In genomic region chr13:48022958-48023615, GRCm38 (mm10) we compare ENCODE assay signal across 26 mouse cellular contexts.
A peak's percentile ranks its signal among the peaks of the same experiment; 100 is the strongest.
DNase-seq lines count a peak whose midpoint lies in the region; ATAC-seq and TF ChIP-seq lines count a peak whose summit lies in the region.
"Had no signal": no experiment of that assay in that cellular context is flagged by ENCODE, and none has a peak within 500 bp of the region (broad histone marks: within the 10 kb centered on the region; RNA-seq: fewer than 3 reads in every experiment).

No protein-coding gene starts in this region.

- no peak overlapping the region for H3K4me3 ChIP-seq in forebrain, embryonic 12.5 days (replicated peaks)
- no peak overlapping the region for H3K4me3 ChIP-seq in forebrain, embryonic 16.5 days (replicated peaks; ENCODE audit: low read length)
- no peak overlapping the region for H3K4me3 ChIP-seq in layer of hippocampus, adult 2 months
- H3K4me3 ChIP-seq in embryonic facial prominence, embryonic 10.5 days = no peak overlapping the region
- H3K4me3 ChIP-seq: erythroblast, embryonic 14.5 days; heart, embryonic 15.5 days; hindbrain, embryonic 13.5 days; stomach, embryonic 15.5 days had no signal

- H3K9me3 ChIP-seq in forebrain, embryonic 12.5 days = no peaks in the 10 kb centered on the region
- H3K9me3 ChIP-seq in forebrain, embryonic 16.5 days (ENCODE audit: control insufficient read depth, low read length) = no peaks in the 10 kb centered on the region
- no peaks in the 10 kb centered on the region for H3K9me3 ChIP-seq in embryonic facial prominence, embryonic 10.5 days
- H3K9me3 ChIP-seq: heart, embryonic 15.5 days; hindbrain, embryonic 13.5 days; stomach, embryonic 15.5 days had no signal

- H3K27me3 ChIP-seq in forebrain, embryonic 12.5 days = no peaks in the 10 kb centered on the region
- H3K27me3 ChIP-seq in forebrain, embryonic 16.5 days (replicated peaks; ENCODE audit: control insufficient read depth, insufficient read depth, low read length) = no peaks in the 10 kb centered on the region
- no peaks in the 10 kb centered on the region for H3K27me3 ChIP-seq in embryonic facial prominence, embryonic 10.5 days (replicated peaks; ENCODE audit: low read depth, poor library complexity, severe bottlenecking)
- H3K27me3 ChIP-seq: heart, embryonic 15.5 days; hindbrain, embryonic 13.5 days; stomach, embryonic 15.5 days had no signal

- WGBS in forebrain, embryonic 12.5 days = 37% methylated on average over 7 of the region's 7 CpGs
- WGBS in forebrain, embryonic 16.5 days = 18% methylated on average over 7 of the region's 7 CpGs
- 63% methylated on average over 7 of the region's 7 CpGs for WGBS in embryonic facial prominence, embryonic 10.5 days

- ATAC-seq in forebrain, embryonic 12.5 days (ENCODE audit: low FRiP score) = no peak
- no peak for ATAC-seq in forebrain, embryonic 16.5 days
- ATAC-seq: intestine, embryonic 16.5 days; midbrain, embryonic 16.5 days had no signal

- no peak overlapping the region for H3K4me2 ChIP-seq in forebrain, embryonic 12.5 days
- no peak overlapping the region for H3K4me2 ChIP-seq in forebrain, embryonic 16.5 days (ENCODE audit: low read length)
- H3K4me2 ChIP-seq: heart, embryonic 15.5 days; hindbrain, embryonic 13.5 days; stomach, embryonic 15.5 days had no signal

- H3K36me3 ChIP-seq in forebrain, embryonic 12.5 days (replicated peaks) = no peaks in the 10 kb centered on the region
- H3K36me3 ChIP-seq in forebrain, embryonic 16.5 days (ENCODE audit: control insufficient read depth, insufficient read depth) = no peaks in the 10 kb centered on the region
- H3K36me3 ChIP-seq in embryonic facial prominence, embryonic 10.5 days (replicated peaks) = no peaks in the 10 kb centered on the region
- H3K36me3 ChIP-seq: heart, embryonic 15.5 days; hindbrain, embryonic 13.5 days; stomach, embryonic 15.5 days had no signal

- H3K9ac ChIP-seq in forebrain, embryonic 12.5 days = no peak overlapping the region
- no peak overlapping the region for H3K9ac ChIP-seq in forebrain, embryonic 16.5 days (replicated peaks; ENCODE audit: low read depth, low read length)
- H3K9ac ChIP-seq: heart, embryonic 15.5 days; hindbrain, embryonic 13.5 days; liver, embryonic 14.5 days; stomach, embryonic 15.5 days had no signal

- DNase-seq in layer of hippocampus, adult 9-11 months = peak; percentile 19
- DNase-seq in layer of hippocampus, adult 2 months (ENCODE audit: low spot score in 2 of 2) = no peak
- DNase-seq in right cerebral cortex, adult 2 months (ENCODE audit: low spot score in 2 of 2) = peak; percentile 17 to 25
- no peak for DNase-seq in right cerebral cortex, postnatal 14 days
- DNase-seq in retina, embryonic 14.5 days (ENCODE audit: low spot score) = no peak
- DNase-seq in embryonic facial prominence, embryonic 10.5 days (ENCODE audit: low spot score) = no peak
- DNase-seq: adrenal gland, postnatal 14 days; cerebellum, adult 18-20 months; cerebellum, postnatal 10 days; gastrocnemius, postnatal 10 days; kidney, adult 8-10 months; kidney, postnatal 4 days; liver; lung, adult 2 months; lung, postnatal 14 days; thymus, postnatal 14 days had no signal

- TF ChIP-seq CTCF in layer of hippocampus, adult 2 months (conservative IDR thresholded peaks at IDR 0.05) = no peak

- H3K4me1 ChIP-seq in forebrain, embryonic 12.5 days = peaks cover 13% of the 10 kb centered on the region; the same call in 1 of the 2 replicates
- H3K4me1 ChIP-seq in forebrain, embryonic 16.5 days (replicated peaks; ENCODE audit: control insufficient read depth, insufficient read depth, low read length) = peaks cover 13% of the 10 kb centered on the region
- peaks cover 6% of the 10 kb centered on the region for H3K4me1 ChIP-seq in embryonic facial prominence, embryonic 10.5 days

- 0 out of 2 replicates have a peak overlapping the region, but pooled peaks have one; percentile 54 for H3K27ac ChIP-seq in forebrain, embryonic 12.5 days
- H3K27ac ChIP-seq in forebrain, embryonic 16.5 days (ENCODE audit: low read length) = no peak overlapping the region
- no peak overlapping the region for H3K27ac ChIP-seq in layer of hippocampus, adult 2 months
- no peak overlapping the region for H3K27ac ChIP-seq in embryonic facial prominence, embryonic 10.5 days (replicated peaks)
- H3K27ac ChIP-seq: heart, embryonic 15.5 days; hindbrain, embryonic 13.5 days; kidney, postnatal 0 days; liver, embryonic 14.5 days; stomach, embryonic 15.5 days had no signal

Comparison
In these comparisons a context has a peak if more than half of its experiments do, and no peak if none do; other contexts are left out.
1. DNase-seq: peak in layer of hippocampus, adult 9-11 months (single experiment) and right cerebral cortex, adult 2 months (2 of 2); none in layer of hippocampus, adult 2 months (0 of 2), right cerebral cortex, postnatal 14 days (single experiment), retina, embryonic 14.5 days (single experiment) and embryonic facial prominence, embryonic 10.5 days (single experiment).